Mouse (Mus musculus) lung, postnatal 10 days (tissue): ENCODE measurements around the gene Rgmb.

ENCODE experiments used
- DNase-seq: peaks from one replicate; pipeline ENCODE4 v3.0.0; 2021

Rgmb gene

DNA sequence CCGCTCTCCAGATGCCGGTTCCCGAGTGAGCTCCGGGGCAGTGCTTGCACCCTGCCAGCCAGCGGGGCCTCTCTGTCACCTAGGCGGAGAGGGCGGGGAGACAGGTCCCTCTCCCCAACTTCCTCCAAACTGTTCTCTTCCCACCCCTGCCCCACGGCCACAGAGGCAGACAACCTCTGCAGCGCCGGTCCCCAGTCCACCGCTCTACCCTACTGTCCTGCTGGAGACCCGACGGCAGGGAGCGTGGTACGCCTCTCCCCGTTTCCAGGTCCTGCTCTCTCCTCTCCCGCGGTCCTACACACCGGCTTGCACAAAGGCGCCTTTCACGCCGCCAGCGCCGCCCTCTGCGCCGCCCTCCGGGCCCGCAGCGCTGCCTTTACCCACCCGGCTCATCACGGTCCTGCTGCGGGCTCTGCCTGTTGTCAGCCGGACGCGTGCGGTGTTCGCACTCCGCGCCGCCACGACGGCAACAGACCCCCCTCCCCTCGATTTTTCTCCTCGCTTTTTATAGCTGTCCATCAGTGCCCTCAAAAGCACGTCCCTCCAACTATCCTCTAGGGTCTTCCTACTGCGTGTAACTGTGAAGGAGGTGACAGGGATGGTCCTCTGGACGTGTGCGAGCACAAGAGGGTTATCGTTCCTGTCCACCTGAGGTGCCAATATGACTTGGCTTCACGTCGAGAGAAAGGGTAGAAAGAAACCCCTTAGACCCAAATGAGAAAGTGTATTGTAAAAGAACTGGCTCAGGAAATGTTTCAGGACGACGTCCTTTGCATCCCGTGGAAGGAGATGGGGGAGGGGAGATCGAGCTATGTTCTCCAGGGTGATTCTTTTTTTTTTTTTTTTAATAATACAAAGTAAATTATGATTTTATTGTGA lies at the start of gene Rgmb:
Rgmb (minus strand) TSS at position 274 of the 879 bp plus-strand sequence.
- peak; percentile 33 for DNase-seq

DNA sequence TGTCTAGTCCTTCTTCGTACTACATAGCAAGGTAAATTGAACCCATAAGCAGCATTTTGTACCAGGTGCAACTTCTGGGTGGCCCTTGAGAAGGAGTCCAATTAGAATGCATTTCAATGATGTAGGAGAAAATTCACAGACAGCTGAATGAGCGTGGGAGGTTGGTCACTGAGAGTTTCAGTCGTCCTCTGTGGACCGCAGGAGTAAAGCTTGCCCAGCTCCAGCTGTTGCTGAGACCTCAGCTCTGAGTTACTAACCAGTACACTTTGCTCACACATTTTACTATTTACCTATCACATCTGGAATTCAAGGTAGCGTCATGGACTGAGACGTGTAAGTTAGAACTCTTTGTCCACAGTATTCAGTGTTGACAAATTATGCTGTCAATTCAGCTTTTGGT lies 43.9 kb upstream of the Rgmb start:
- no peak for DNase-seq

DNA sequence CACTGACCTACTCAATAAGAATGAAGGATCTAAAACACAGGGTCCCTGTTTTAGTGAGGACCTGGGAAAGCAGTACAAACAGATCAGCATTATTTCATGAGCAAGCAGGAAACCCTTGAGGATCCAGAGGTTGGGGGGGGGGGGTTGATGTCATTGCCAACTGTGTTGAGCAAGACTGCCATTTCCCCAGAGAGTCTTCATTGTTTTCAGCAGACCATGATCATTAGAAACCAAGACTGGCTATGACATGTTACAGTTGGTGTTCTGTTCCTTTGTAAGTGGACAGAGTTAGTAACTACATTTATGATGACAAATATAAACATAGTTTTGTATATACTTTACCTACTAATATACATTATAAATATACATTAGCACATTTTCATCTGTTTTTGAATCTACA lies 41.3 kb upstream of the Rgmb start:
- DNase-seq = no peak

DNA sequence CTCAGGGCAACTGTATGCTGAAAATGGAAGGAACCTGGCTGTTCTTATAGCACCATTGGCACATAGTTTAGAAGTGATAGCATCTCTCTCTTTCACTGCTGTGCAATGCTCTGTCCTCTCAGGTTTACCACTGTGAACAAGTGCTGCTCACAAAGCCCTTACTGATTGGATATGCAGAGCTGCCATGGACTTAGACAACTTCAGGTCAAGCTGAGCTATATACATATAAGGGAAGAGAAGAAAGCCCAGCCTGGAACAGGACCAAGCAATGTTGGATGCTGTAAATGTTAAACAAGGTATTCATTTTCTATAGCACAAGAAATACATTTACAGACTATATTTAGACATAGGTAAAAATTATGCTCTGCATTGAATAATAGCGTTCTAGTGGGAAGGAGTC lies 34.4 kb upstream of the Rgmb start:
- DNase-seq = no peak

DNA sequence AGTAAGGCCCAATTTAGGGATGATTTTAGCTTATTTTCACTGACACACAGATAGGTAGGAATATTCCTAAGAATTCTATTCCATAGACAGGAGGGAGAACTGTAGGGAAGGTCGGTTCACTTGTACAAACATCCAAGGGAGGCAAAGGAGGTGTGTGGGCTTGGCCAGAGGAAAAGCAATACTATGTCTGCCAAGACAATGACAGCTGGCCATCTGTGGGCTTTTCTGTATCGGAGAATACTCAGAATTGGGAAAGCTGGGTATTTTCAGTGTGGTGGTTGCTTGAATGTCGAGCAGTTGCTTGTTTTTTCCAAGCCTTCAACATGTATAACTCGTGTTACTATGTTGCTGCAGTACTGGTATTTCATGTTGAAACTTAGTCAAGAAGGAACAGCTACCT lies 31.5 kb upstream of the Rgmb start:
- DNase-seq = no peak

DNA sequence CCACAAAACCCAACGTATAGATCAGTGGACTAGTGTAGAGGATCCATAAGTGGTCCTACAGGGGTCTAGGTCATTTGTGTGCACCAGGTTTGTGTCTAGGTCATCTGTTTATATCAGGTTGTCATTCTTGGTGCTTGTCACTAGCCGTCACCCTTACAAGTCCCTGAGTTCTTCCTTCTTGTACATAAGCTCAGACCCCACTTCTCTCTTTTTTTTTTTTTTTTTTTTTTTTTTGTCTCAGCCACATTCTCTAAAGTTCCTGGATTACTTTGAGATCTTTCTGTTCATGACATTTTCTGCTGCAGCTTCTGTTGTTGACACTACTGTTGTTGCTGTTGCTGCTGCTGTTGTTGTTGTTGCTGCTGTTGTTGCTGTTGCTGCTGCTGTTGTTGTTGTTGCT lies 22.3 kb upstream of the Rgmb start:
- DNase-seq = no peak

DNA sequence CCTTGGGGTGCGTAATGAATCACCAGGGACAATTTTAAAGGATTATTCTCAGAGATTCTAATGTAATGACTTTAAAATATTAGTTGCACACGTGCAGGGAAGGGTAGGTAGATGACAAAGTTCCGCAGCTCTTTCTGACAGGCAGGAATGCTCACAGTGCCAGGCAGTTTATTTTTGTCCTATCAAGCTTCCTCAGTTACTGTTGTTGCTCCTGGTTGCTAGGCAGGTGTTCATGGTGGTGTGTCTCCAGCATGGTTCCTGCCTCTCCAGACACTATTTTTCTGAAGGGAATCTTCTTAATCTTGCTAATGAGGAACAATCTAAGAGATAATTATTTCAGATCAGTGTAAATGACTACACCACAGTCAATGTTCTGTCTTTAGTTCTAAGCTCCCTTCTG lies 19.7 kb upstream of the Rgmb start:
- DNase-seq = no peak

DNA sequence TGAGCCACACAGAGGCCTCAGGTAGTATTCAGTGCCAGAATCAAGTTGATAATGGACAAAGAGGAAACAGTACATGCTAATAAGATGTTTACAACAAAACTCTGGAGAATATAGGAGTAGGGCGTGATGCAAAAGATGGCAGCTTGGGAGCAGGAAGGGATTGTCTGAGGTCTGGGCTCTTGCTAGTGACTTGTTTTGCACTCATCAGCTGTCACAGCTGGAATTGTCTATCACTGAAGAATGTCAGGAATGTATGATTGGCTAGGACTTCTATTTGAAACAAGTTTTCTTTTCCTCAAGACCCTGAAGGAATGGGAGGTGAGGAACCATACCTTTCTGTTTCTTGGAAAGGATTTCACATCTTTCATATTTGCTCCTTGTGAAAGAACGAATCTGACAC lies 10.6 kb upstream of the Rgmb start:
- no peak for DNase-seq

DNA sequence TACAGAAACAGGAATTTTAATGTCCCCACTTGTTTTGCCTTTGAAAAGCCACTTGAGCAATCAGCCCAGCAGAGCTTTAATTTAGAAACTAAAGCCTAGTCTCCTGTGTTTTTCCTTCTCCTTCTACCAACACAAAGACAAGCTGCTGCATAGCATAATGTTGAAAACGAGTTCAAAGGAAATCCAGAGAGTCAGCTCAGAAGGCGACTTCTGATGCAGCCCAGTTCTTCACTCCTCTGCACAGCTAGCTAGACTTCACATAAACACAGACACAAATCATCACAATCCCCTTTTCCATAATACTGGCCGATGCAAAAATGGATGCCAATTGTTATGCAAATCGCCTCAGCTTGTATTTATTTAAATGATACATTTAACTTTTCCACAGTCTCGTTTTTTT lies 1.6 kb upstream of the Rgmb start:
- no peak for DNase-seq

DNA sequence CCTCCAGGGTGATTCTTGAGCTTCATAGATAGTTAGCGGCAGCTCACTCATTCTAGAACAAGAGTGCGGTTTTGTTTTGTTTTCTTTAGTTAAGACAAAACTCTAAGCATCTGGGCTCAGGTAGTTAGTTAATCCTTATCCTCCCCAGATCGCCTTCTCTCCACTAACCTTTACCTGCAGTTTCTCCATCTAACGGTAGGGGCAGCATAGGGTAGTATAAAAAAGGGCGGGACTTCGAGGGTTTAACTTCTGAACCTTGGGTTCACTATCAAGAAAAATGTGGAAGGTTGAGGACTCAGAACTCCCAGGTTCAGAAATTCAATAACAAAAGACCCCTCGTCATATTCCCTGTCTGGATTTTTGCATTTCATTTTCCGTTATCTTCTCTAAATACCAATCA lies 971 bp upstream of the Rgmb start:
- peak; percentile 70 for DNase-seq

DNA sequence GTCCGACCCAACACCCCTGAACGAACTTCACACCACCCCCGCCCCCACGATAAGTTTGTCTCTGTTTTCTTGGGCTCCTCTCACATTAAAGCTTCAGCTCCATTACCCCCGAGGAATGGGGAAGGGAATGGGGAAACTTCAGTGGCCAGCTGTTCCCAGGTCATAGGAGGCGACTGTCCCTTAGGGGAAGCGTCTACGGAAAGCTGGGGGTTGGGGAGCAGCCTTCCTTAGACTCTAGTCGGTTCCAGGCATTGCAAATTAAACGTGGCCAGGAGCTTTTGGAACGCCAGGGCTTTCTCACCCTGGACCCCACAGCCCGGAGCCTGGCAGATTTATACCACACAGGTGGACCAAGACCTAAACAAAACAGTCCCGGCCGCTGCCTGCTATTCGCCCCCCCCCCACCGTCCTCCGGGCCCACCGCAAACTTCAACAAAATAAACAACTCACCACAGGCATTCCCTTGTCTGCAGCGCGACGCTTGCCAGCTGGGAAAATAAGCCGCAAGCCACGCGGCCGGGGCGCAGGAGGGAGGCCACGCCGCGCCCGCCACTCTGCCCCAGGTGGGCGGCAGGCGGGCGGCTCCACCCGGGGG lies 571 bp downstream of the Rgmb start:
- no peak for DNase-seq

DNA sequence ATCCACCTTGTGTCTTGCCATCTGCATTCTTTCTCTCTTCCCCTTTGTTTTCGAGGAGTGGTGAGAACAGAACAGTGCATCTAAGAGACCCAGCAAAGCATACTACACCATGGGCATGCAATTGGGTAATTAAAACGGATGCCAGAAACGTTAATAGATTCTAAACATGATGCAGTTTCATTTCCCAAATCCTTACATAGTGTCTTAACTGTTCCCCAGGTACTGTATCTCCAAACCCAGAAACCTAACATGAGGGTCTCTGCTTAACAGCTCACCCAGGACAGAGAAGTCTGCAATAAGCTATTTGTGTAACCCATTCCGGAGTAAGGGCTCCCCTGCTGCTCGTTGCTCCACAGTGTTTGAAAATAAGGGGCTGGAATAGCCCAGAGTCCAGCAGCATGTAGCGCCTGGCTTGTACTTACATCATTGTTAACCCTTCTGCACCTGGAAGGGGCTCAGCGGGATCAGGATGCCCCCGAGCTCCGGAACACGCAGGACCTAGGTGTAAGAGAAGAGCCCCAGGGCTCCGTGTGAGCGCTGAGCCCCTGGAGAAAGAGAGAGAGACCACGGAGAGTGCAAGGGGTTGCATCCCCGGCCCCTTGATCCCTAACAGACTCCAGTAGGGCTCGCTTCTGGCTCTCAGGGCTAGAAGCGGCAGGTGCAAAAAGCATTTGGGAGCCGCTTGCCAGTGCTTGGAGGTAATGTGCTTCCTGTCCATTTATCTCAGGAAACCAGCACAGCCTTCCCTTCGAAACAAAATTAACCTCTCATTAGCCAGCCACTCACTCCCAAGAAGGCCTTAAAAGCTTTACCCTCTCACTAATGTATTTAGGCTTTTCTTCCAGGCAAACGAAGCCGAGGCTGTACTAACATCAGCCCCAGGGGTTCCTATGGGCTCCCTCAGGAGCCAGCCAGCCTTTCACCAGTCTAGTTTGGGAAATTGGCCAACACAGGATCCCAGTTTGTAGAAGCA lies 1.4 kb downstream of the Rgmb start:
- DNase-seq = peak; percentile 24

DNA sequence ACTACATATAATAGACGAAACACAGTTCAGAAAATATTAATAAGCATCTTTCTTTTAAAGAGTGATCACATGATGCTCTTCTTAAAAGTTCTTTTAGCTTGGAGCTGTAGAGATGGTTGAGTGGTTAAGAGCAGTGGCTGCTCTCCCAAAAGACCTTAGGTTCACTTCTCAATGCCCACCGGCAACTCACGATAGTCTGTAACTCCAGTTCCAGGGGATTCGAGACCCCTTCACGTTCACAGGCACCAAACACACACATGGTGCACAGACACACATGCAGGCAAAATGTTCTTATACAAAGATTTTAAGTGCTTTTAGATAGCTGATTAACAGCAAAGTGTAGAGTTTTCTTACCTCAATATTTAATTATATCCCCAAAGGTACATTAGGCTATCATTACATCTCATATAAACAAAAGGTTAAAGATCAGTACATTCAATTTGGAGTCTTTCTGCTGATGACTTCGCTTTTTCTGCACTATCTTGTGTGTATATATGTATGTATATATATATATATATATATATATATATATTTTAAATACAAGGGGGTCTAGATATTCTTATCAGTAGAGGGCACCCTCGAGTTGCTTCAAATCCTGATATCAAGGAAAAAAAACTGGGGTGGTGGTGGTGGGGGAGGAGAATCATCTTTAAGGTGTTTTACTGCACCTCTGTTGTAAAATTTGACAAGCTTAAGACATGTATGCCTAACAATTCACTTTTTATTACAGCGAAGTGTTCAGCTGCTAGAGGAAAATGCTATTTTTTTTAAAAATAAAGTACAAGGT lies 2.5 kb downstream of the Rgmb start:
- no peak for DNase-seq

DNA sequence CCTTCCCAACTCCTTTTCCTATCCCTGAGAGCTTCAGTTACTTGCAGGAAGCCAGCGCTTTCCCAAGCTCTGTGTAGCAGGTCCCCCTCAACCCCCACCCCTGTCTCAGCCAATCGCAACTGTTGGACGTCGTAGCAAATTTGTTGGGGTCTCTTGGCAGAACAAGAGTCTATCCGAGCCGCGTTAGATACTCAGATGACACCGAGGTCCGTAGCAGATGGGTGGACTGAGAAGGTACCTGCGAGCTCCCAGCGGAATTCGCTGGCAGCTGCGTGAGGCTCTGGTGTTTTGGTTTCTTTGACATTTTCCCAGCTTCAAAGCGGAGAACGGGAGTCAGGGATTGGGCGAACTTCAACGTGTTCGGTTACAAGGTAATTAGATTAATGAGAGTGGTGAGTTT lies 3.9 kb downstream of the Rgmb start:
- no peak for DNase-seq

DNA sequence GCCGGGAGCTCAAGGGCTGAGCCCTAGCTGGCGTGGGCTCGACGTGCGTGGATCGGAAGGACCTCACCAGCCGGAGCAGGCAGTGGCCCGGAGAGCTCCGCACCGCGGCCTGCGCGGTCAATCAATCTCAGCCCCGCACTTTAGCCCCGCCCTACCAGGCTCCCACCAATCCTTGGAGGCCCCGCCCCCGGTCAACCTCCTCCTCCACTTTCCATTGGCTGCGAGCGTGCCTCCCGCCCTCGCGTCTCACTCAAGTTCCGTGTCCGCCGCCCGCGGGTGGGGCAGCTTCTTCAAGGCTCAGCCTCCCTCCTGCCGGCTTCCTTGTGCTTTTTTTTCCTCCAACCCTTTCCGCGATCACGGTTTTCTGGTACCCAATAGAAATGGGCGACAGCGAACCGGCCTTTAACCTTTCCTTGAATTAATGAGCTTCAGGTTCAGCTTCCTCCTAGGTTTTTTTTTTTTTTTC lies 4.4 kb downstream of the Rgmb start:
- peak; percentile 100 for DNase-seq

DNA sequence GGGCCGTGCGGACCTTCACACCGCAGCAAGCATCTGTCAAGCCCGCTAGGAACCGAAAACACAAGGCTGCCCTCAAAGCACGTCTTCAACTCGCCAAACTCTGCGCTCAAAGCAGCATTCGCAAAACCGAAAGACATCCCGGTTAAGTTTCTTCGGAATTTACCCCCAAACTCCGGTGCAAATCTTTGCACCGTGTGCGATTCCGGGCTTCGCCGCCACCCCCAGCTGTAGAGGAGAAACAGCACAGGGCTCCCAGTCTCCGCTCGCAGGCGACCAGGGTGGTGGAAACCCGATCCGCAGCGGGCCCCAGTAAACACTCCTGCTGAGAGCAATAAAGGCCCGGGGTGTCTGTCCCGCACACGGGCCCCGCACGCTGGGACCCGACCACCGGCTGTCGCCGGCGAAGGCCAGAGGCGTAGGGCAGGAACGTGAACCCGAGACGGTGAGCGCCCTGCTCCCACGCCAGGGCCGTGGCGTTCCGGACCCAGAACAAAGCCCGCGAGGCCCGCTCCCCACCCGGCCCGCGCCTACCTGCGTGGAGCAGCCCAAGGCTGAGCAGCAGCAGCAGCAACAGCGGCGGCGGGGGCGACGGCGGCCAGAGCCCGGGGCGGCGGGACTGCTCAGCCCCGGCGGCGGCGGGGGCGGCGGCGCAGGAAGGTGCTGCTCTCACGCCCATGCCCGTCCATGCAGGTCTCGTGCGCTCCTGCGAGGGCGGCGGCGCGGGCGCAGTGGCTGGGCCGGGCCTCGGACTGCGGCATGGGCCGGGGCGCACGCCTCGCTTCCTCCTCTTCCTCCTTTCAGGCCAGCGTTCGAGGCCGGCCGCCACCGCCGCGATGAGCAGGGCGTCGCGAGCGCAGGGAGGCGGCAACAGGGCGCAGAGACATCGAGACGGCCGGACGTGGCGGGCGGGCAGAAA lies 5.1 kb downstream of the Rgmb start:
- DNase-seq = peak; percentile 66

DNA sequence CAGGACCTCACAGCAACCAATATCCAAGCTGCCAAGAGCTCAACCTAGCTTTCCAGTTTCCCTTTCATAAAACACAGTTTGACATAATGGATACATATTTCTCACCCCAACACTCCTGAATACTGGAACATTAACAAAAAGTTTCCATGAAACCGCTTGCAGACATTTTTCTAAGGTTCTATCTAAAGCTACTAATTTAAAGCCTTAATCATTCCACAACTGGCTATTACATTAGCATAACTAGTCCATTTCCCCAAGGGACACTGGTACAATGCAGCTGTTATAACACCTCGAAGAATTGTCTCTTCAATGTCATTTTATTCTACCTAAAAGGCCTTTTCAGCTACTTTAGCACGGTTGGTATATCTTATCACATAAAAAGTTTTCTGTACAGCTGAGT lies 6.0 kb downstream of the Rgmb start:
- DNase-seq = no peak

DNA sequence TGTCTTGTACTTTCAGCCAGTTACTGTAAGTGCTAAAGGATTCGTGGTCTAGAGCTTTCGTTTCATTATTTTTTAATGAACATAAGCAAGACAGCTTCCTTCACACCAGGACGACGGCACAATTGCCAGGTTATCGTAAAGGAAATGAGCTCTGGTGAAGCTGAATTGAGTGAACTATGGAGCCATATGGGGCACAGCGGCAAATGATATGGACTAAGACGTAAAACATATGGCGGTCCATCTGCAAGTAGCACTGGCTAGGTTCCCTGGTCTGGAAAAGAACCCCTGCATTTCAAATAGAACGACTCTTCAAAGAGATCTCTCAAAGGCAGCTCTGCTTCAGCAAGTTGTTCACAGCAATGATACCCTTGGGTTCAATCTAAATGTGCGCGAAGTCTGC lies 6.5 kb downstream of the Rgmb start:
- no peak for DNase-seq

DNA sequence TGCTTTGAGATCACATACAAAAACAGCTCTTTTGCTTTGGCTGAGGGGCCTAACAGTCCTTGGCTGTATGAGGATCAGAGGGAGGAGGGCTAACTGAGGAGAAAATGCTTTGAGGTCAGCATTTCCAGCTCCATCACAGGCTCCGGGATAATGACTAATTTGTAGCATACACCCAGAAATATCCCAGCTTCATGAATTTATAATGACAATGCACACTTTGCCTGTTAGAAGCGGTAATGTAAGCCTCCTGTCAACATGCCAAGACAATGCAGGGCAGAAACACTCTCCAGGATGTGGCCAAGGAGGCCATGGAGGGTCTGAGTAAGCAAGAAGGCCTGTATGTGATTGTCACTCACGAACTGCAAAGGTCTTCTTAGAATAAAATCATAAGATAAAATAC lies 7.0 kb downstream of the Rgmb start:
- no peak for DNase-seq

DNA sequence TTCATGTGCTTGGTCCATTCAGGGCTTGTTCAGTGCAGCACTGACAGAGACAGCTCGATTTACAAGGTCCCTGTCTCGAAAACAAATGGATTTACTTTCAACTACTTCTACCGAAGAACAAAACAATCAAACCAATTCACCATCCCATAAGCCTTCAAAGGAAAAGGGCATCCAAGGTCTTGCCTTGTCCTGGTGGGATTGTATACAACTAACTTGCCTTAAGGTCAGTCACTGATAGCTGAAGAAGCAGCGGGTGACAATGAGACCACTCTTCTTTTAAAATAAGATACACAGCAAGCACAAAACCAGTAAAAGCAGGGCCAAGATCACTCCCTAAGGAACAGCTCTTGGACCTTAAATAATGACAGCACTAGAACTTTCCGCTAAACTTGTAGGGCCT lies 7.6 kb downstream of the Rgmb start:
- DNase-seq = no peak

DNA sequence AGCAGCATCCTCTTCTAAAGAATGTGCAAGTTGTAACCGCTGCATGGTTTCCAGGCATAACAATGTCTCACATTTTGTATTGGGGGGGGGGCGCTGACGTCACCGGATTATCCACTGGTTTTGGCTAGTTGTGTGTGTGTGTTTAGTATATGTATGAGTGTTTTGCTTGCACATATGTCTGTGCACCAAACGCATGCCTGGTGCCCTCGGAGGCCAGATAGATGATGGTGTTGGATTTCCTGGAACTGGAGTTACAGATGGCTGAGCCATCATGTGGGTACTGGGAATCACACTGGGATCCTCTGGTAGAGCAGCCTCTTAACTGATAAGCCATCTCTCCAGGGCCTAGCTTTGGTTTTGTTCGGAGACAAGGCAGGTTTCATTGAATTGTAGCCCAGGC lies 8.5 kb downstream of the Rgmb start:
- no peak for DNase-seq
